Mouse (Mus musculus) cerebellum, adult 2 months (tissue): ENCODE results near the gene Rere.

Experiments
- CTCF ChIP-seq: fragments of 200-500 bp; IDR thresholded peaks from 2 replicates; pipeline ENCODE4 v1.5.1; 2011; ENCODE audit warnings: low read depth, mild to moderate bottlenecking, control low read depth, low read length, moderate library complexity, borderline replicate concordance; ENCODE audit not compliant: insufficient read depth
- POLR2A ChIP-seq: fragments of 200-500 bp; IDR thresholded peaks from 2 replicates; pipeline ENCODE4 v1.6.1; 2011; ENCODE audit warnings: low read length, control low read depth, borderline replicate concordance; ENCODE audit not compliant: insufficient read depth

DNA sequence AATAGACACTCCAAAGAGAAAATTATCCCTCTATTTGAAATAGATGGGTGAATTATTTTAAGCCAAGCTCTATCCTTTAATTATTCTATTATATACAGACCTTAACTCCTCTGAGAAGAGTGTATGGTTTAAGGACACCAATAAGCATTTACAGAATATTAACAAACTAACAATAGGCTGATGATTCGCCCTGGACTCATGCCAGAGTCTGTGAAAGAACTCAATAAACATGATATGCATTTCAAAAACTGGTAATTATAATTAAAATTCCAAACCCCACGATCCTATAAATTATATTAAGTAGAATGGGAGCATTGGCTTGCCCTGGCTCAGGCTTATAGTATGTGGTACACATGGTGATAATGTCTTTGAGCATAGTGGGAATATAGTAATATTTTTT is 1.4 kb upstream of the Rere start:
- no peak for TF ChIP-seq CTCF
- TF ChIP-seq POLR2A, result no peak
